Mouse (Mus musculus): ENCODE data around the gene Sult2b1. TPM values are rescaled to one million over a fixed set of nuclear protein-coding genes. Genes with fewer than 3 reads are reported as not detected.

Sult2b1 gene
- total and polyA plus RNA-seq, 3 experiments = 0.17 to 0.29 TPM; not detected in 1

DNA sequence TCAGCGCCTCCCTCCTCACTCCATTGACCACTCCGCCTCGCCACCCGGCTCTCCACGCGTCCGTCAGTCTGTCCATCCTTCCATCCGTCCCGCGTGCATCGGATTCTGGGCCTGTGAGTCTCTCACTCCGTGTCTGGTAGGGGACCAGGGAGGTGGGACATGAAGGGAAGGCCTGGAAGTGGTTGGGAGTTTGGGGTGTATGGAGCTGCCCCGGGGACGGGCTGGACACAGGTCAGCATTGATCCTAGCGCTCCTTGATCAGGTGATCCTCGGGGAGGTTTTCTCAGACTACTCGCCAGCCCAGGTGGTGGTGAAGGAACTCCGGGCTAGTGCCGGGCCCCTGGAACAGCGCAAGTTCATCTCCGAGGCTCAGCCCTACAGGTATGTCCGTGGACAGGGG is 3.2 kb upstream of the Sult2b1 start:
- no peak for DNase-seq (ENCODE audit: extremely low read depth)
- no peak overlapping the region for H3K4me2 ChIP-seq (ENCODE audit: insufficient read depth, low read depth, poor library complexity, severe bottlenecking)
- H3K9ac ChIP-seq (ENCODE audit: insufficient read depth, low read depth) = no peak overlapping the region
- dilution Hi-C loops (cut with MboI; ENCODE audit: extremely low pct_ligation_motif_present, extremely low pct_unique_long_range_greater_than_20kb, low sequenced_read_pairs) (no loop called here), in situ Hi-C loops (cut with MboI; ENCODE audit: low pct_ligation_motif_present, low pct_unique_long_range_greater_than_20kb, low sequenced_read_pairs) (no loop called here)
- H3K4me3 ChIP-seq (replicated peaks in 1 of 3; ENCODE audit: low read depth in 2 of 3, low read length in 2 of 3, poor library complexity in 1 of 3) = no peak overlapping the region
- no peaks in the 10 kb centered on the region for H3K36me3 ChIP-seq (replicated peaks in 1 of 2; ENCODE audit: control insufficient read depth in 1 of 2, insufficient read depth in 1 of 2, low read length in 1 of 2)
- no peaks in the 10 kb centered on the region for H3K79me2 ChIP-seq (replicated peaks; ENCODE audit: control insufficient read depth, extremely low read depth, insufficient read depth, poor library complexity, severe bottlenecking)
- H3K9me3 ChIP-seq (replicated peaks; ENCODE audit: low read length) = peaks cover 8% of the 10 kb centered on the region
- H3K27me3 ChIP-seq (replicated peaks) = peaks cover 19% of the 10 kb centered on the region
- H3K27ac ChIP-seq (ENCODE audit: insufficient read depth, low read depth) = no peak overlapping the region
- H3K4me1 ChIP-seq (ENCODE audit: control insufficient read depth in 1 of 2, insufficient read depth in 2 of 2) = peaks cover 3 to 10% of the 10 kb centered on the region in 2 experiments
- TF ChIP-seq ZKSCAN1 (IDR thresholded peaks at IDR 0.05; ENCODE audit: borderline replicate concordance, low read depth, low read length) = no peak
- no peak for TF ChIP-seq NRF1 (IDR thresholded peaks at IDR 0.05; ENCODE audit: low read depth, low read length)
- TF ChIP-seq MAFK (IDR thresholded peaks at IDR 0.05; ENCODE audit: insufficient replicate concordance, low read length) = no peak
- no peak for TF ChIP-seq JUN (IDR thresholded peaks at IDR 0.05; ENCODE audit: insufficient read depth, low read depth, low read length)
- TF ChIP-seq MAZ (IDR thresholded peaks at IDR 0.05; ENCODE audit: low read depth, low read length) = no peak
- TF ChIP-seq USF1 (IDR thresholded peaks at IDR 0.05; ENCODE audit: low read depth, low read length) = no peak
- no peak for TF ChIP-seq ZNF384 (IDR thresholded peaks at IDR 0.05; ENCODE audit: low read depth, low read length)
- TF ChIP-seq KAT2A (IDR thresholded peaks at IDR 0.05; ENCODE audit: insufficient replicate concordance, low read length) = no peak
- TF ChIP-seq TCF12 (IDR thresholded peaks at IDR 0.05; ENCODE audit: low read depth, low read length) = no peak
- no peak for TF ChIP-seq EP300 (IDR thresholded peaks at IDR 0.05; ENCODE audit: low read length)
- TF ChIP-seq BHLHE40 (IDR thresholded peaks at IDR 0.05; ENCODE audit: low read depth, low read length) = no peak
- TF ChIP-seq POLR2A (IDR thresholded peaks at IDR 0.05; ENCODE audit: low read depth, low read length) = no peak
- TF ChIP-seq ETS1 (conservative IDR thresholded peaks at IDR 0.05; ENCODE audit: low read depth, low read length) = no peak
- no peak for TF ChIP-seq SMC3 (IDR thresholded peaks at IDR 0.05; ENCODE audit: low read depth, low read length)
- no peak for TF ChIP-seq TBP (conservative IDR thresholded peaks at IDR 0.05; ENCODE audit: low read depth, low read length)
- no peak for TF ChIP-seq RCOR1 (conservative IDR thresholded peaks at IDR 0.05; ENCODE audit: low read depth, low read length)
- no peak for TF ChIP-seq CTCF (conservative IDR thresholded peaks at IDR 0.05 in 1 of 2, IDR thresholded peaks at IDR 0.05 in 1 of 2; ENCODE audit: low read depth in 2 of 2, low read length in 2 of 2)
- TF ChIP-seq USF2 (conservative IDR thresholded peaks at IDR 0.05; ENCODE audit: low read depth, low read length) = no peak
- no peak for TF ChIP-seq MAX (IDR thresholded peaks at IDR 0.05; ENCODE audit: low read length)
- TF ChIP-seq ELF1 (IDR thresholded peaks at IDR 0.05; ENCODE audit: low read depth, low read length) = no peak

DNA sequence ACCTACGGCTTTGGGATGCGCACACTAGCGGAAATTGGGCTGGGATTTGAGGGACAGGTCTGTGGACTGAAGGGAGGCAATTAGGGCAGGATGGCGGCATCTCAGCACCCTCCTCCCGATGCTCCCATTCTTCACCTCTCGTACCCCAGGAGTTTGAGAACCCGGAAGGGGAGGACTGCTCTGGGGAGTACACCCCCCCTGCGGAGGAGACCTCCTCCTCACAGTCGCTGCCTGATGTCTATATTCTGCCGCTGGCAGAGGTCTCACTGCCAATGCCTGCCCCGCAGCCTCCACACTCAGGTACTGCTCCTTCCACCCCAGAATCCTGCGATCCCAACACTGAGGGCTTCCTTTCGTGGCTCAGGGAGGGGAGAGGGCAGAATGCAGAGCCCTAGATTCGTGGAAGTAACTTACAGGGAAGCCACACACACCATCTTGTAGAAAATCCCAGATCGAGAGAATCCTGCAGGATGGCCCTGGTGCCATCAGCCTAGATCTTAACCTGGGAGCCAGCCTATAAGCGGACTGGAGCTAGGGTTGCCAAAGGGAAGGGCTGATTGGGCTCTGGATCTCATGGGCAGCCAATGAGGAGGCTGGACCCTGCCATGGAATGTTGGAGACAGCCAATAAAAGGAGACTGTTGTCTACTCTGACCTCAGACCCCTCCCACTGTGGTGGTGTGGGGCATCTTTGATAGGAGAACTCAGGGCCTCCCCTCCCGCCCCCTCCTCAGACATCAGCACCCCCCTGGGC is 2.4 kb upstream of the Sult2b1 start:
- H3K27ac ChIP-seq (ENCODE audit: insufficient read depth, low read depth) = no peak overlapping the region
- H3K9me3 ChIP-seq (replicated peaks; ENCODE audit: low read length) = peaks cover 8% of the 10 kb centered on the region
- no peak overlapping the region for H3K9ac ChIP-seq (ENCODE audit: insufficient read depth, low read depth)
- H3K27me3 ChIP-seq (replicated peaks) = peaks cover 20% of the 10 kb centered on the region
- no peak overlapping the region for H3K4me2 ChIP-seq (ENCODE audit: insufficient read depth, low read depth, poor library complexity, severe bottlenecking)
- no peaks in the 10 kb centered on the region for H3K36me3 ChIP-seq (replicated peaks in 1 of 2; ENCODE audit: control insufficient read depth in 1 of 2, insufficient read depth in 1 of 2, low read length in 1 of 2)
- dilution Hi-C loops (cut with MboI; ENCODE audit: extremely low pct_ligation_motif_present, extremely low pct_unique_long_range_greater_than_20kb, low sequenced_read_pairs) (no loop called here), in situ Hi-C loops (cut with MboI; ENCODE audit: low pct_ligation_motif_present, low pct_unique_long_range_greater_than_20kb, low sequenced_read_pairs) (no loop called here)
- DNase-seq (ENCODE audit: extremely low read depth) = no peak
- TF ChIP-seq EP300 (IDR thresholded peaks at IDR 0.05; ENCODE audit: low read length) = no peak
- peaks cover 3 to 10% of the 10 kb centered on the region in 2 experiments for H3K4me1 ChIP-seq (ENCODE audit: control insufficient read depth in 1 of 2, insufficient read depth in 2 of 2)
- no peaks in the 10 kb centered on the region for H3K79me2 ChIP-seq (replicated peaks; ENCODE audit: control insufficient read depth, extremely low read depth, insufficient read depth, poor library complexity, severe bottlenecking)
- no peak overlapping the region for H3K4me3 ChIP-seq (replicated peaks in 1 of 3; ENCODE audit: low read depth in 2 of 3, low read length in 2 of 3, poor library complexity in 1 of 3)

Measured in CH12.LX (cell line).